Mouse (Mus musculus): Measurements from ENCODE around the gene Creb3.

Creb3 gene

GRCm38 (mm10) chr4:43558028-43558630, 4.0 kb upstream of the Creb3 start:
- no peak for DNase-seq (ENCODE audit: low read depth, low spot score)

GRCm38 (mm10) chr4:43558631-43559356, 3.3 kb upstream of the Creb3 start:
- DNase-seq (ENCODE audit: low read depth, low spot score), result no peak

GRCm38 (mm10) chr4:43559519-43560242, 2.5 kb upstream of the Creb3 start:
- DNase-seq (ENCODE audit: low read depth, low spot score), result no peak

- DNase-seq (ENCODE audit: low read depth, low spot score), result no peak
Measured at GRCm38 (mm10) chr4:43560243-43560611, 1.9 kb upstream of the Creb3 start.

DNA sequence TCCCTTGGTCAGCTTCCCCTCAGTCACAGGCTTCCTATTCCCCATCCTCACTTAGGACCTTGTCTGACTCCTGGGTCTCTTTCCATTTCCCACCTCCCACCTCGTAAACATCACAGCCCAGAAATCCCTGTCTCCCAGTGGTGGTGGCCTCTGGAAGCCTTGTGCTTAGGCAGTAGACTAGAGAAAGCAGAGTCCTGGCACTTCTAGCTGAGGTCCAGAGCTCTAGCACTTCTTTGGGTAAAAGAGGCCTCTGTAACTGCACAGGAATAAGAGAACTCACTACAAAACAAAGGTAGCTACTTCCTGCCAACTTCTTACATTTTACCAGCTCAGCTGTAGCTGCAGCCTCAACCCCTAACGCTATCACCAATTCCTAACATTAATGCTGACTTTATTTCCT, 1.2 kb upstream of the Creb3 start:
- no peak for DNase-seq (ENCODE audit: low read depth, low spot score)

GRCm38 (mm10) chr4:43561436-43561996, 616 bp upstream of the Creb3 start:
- no peak for DNase-seq (ENCODE audit: low read depth, low spot score)

DNA sequence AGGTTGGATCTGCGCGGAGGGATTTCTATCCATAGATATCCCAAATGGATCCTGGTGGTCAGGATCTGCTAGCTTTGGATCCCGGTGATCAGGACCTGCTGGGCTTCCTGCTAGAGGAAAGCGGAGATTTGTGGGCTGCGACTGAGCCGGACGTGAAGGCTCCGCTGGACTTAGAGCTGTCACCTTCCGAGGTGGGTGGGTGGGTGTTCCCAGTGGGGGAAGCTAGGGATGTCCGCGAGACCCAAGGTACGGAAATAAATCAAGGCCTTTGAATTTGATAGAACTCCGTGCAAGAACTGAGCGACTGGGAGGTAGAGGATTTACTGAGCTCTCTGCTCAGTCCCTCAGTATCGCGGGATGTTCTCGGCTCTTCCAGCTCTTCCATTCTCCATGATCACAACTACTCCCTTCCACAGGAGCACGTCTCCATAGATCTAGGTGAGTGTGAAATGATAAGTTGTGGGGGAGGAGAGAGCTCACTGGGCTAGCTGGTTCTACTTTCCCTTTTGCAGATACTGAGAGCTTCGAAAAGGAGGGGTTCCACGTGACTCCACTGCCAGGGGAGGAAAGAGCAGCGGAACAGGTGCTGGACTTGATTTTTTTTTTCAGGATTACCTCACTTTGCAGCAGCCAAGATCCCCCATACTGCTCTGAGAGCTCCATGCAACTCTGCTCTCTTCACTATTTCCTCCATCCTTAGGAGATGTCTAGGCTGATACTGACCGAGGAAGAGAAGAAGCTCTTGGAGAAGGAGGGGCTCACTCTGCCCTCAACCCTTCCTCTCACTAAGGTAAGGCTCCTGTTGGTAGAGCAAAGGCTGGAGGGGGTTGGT, 853 bp downstream of the Creb3 start:
- no peak for DNase-seq (ENCODE audit: low read depth, low spot score)

GRCm38 (mm10) chr4:43563601-43563875, 1.4 kb downstream of the Creb3 start:
- DNase-seq (ENCODE audit: low read depth, low spot score), result no peak

DNA sequence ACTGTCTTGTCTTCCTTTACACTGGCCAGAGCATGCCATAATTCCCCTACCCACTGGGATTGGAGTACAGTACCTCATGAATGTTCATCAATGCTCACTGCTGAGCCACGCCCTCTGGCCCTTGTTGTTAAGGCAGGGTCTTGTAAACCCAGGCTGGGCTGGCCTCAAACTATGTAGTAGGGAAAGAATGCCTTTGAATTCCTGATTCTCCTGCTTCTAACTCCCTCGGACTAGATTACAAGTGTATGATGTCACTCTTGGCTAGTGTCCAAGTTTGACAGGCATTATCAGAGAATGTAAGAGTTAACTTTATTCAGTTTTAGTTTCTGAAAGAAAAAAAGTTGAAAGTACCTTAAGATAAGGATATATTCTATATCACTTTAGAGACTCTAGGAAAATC, 2.1 kb downstream of the Creb3 start:
- DNase-seq (ENCODE audit: low read depth, low spot score), result no peak

- no peak for DNase-seq (ENCODE audit: low read depth, low spot score)
Measured at GRCm38 (mm10) chr4:43567140-43567539, 5.0 kb downstream of the Creb3 start.

DNA sequence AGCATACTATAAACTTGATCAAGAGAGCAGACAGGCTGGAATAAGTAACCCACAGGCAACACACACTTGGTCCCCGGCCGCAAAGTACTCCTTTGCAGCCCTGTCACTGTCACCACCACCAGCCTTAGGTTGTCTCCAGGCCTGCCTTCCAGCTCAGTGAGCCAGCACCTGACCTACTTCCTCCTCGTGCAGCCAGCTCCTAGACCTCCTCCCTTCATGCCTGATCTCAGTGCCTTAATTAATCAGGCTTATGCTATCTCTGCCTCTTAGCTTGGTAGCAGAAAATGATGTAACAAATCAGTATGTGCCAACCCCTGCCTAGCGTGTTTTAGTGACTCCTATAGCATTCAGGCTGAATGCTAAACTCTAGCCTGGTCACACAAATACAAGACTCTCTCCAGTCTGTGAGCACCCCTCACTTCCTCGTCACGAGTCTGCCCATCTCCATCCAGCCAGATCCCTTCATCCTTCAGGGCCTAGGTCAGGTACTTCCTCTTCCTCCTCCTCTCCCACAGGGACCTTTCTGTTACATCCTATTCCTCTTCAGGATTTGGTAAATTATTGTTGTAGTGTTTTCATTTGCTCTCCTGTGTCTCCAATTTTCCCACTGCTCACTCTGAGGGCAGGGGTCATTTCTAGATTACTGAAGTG, 9.4 kb downstream of the Creb3 start:
- no peak for DNase-seq (ENCODE audit: low read depth, low spot score)

- DNase-seq (ENCODE audit: low read depth, low spot score), result no peak
Measured at GRCm38 (mm10) chr4:43573561-43573960, 11.4 kb downstream of the Creb3 start.

DNA sequence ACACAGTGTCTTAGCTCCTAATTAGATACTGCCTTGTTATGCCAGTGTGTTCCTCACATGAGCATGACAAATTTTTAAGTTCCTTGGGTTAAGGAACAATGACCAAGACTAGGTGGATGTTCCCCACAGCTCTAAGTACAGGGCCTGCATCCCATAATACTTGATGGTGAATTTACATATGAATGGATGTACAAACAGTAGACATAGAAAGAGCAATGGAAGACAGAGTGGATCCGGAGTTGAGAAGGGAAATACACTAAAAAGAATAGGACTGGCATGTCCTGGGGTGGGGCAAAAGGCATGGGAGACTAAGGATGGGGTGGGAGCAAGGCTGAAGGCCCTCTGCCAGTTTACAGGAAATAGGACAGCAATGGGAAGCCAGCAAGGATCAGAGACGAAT, 13.2 kb downstream of the Creb3 start:
- no peak for DNase-seq (ENCODE audit: low read depth, low spot score)

GRCm38 (mm10) chr4:43577237-43577881, 15.2 kb downstream of the Creb3 start:
- DNase-seq (ENCODE audit: low read depth, low spot score), result peak; percentile 65

DNA sequence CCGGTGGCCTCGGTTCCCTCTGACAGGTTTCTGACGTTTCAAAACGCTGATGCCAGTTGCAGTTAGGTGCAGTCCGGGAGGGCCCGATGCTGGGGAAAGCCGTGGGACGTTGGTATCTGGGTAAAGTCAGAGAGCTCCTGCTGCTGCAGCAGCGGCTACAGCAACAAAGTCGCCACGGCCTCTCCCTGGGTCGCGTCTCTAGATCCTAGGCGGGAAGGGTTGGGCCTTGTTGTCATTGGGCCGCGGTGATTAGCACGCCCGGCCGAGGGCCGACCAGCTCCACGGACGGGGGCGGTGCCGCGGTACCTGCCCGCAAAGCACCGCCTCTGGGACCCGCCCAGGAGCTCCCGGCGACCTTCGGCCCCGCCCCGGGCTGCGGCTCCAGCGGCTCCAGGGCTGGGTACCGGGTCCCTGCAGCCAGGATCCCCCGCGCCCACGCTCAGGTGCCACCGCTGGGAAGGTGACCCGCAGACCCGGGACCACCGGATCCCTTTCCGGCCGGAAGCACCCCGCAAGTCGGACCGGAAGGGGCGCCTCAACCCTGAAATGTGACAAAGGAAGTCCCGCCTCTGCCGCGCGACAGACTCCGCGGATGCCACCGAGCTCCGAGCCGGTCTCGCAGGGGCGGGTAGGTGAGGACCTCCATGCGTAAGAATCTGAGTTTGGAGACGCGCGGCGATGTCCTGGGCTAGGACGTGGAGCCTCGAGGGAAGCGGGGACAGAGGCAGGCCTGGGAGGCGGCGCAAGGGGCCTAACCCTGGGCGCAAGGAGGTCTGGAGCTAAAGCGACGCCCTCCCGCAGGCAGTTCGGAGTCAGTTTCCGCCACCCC, 16.5 kb downstream of the Creb3 start, which contains the start of the genes Rgp1 and Gba2:
Rgp1 (plus strand) TSS at position 340 of the 829 bp plus-strand sequence.
Gba2 (minus strand) TSS at position 498 of the 829 bp plus-strand sequence.
- peak; percentile 71 for DNase-seq (ENCODE audit: low read depth, low spot score)

GRCm38 (mm10) chr4:43579256-43579655, 17.1 kb downstream of the Creb3 start:
- DNase-seq (ENCODE audit: low read depth, low spot score), result no peak

- no peak for DNase-seq (ENCODE audit: low read depth, low spot score)
Measured at GRCm38 (mm10) chr4:43579731-43580130, 17.6 kb downstream of the Creb3 start.

DNA sequence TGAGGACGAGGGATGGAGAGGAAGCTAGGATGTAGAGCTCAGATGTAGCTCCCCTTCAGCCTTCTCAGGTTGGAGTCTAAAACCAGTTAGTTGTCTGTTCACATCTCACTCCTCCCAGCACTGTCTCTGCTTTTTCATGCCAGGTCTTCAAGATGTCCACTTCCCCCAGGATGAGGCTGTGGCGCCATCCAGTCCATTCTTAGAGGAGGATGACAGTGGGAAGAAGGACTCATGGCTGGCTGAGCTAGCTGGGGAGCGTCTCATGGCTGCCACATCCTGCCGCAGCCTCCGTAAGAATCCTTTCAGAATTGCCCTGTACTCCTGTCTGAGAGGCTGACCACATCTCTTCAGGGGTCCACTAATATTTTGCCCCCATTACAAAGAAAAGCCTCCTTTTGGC, 18.6 kb downstream of the Creb3 start:
- no peak for DNase-seq (ENCODE audit: low read depth, low spot score)

- DNase-seq (ENCODE audit: low read depth, low spot score), result no peak
Measured at GRCm38 (mm10) chr4:43581381-43581780, 19.2 kb downstream of the Creb3 start.

GRCm38 (mm10) chr4:43582241-43582640, 20.1 kb downstream of the Creb3 start:
- no peak for DNase-seq (ENCODE audit: low read depth, low spot score)
